Mouse (Mus musculus) spleen, postnatal 10 days (tissue): ENCODE data around the gene Pter.

Source experiments
- DNase-seq, 2 experiments: peaks; one replicate each; pipeline ENCODE4 v3.0.0; 2021 to 2022; ENCODE audit warnings: low spot score in 2 of 2

Gene Pter

GRCm38 (mm10) chr2:12923804-12924591 lies at the start of gene Pter:
TSS of gene Pter (plus strand) at chr2:12924041.
- DNase-seq = peak; percentile 23 to 79

DNA sequence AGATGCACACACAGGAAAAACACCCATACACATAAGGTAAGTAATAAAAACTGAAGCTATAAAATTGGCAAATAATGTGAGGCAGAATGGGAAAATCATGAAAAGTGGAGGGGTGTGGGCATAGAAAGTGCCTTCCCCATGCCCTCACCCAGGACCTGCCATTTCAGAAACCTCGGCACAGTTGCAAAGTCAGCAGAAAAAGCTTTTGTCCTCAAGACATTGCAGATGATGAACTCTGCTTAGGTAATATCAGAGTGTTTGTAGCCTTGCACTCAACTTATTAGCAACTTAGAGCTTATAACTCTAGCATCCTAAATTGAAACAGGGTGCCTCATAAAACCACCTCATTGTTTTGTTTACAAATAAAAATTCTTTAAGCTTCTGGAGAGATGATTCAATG lies 49.6 kb upstream of the Pter start:
- no peak for DNase-seq

DNA sequence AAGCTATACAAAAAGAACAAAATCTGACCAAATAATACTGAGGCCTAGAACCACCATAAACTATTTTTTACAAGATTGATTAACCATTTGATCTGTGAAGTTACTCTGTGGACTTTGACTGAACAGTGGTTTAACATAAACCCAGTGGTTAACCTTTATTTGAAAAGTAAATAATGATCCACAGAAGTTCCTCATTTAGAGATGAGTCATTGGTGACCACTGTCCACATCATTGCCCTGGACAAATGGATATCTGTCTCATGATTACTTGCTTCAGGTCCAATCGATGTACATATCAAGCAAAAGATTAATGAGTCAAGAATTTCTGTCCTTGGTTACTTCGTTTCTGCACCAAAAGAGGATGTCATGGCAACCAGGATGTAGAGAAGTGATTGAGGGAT lies 44.3 kb upstream of the Pter start:
- no peak for DNase-seq

GRCm38 (mm10) chr2:12881009-12881408 lies 42.8 kb upstream of the Pter start:
- DNase-seq = no peak

- DNase-seq = no peak
These were observed 40.4 kb upstream of the Pter start for GRCm38 (mm10) chr2:12883276-12883914.

DNA sequence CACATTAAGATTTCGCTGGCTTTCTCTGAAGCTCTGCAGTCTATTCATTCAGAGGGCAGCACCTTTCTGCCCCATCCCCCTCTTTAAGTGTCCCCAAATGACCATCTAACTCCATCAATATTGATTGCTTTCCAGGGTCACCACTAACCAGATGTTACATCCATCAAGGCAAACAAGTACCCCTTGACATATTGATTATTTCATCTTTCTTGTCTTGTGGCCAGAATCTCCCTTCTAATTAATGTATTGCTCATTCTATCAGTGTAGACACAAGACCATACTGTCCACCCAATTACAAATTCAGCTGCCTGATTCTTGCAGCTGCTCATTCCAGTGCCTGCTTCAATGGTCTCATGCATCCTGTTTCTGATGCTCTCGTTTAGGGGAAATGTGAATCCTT lies 36.8 kb upstream of the Pter start:
- DNase-seq = no peak

GRCm38 (mm10) chr2:12905786-12906185 lies 18.1 kb upstream of the Pter start:
- DNase-seq = no peak

DNA sequence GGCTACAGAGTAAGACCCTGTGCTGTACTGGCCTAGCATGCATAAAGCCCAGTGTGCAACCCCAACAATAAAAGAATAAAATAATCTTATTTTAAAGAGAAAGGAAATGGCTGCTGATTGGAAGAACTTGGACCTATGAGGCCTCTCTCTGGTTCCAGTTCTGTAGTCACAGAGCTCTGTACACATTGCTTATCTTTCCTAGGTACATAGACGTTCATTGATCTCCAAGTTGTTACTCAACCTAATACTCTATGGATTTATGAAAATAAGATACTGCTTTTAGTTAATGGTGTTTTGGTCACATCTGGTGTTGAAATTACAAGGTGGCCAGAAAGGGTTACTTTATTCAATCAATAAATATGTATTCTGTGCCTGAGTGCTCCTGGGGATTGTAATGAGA lies 1.8 kb downstream of the Pter start:
- DNase-seq = no peak

DNA sequence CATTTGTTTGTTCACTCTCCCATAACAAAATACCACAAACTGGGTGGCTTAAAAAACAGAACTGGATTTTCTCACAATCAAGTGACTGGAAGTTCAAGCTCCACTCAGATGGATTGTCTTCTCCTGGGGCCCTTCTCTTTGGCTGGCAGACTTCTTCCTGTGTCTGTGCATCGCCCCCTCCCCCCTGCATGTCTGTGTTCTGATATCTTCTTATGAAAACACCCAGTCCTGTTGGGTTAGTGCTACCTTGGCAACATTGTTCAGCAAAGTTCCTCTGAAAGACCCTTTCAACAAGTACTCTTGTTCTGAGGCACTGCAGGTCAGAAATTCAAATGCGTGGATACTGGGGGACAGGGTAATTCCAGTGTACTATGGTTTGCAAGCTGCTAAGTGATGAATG lies 6.5 kb downstream of the Pter start:
- no peak for DNase-seq

DNA sequence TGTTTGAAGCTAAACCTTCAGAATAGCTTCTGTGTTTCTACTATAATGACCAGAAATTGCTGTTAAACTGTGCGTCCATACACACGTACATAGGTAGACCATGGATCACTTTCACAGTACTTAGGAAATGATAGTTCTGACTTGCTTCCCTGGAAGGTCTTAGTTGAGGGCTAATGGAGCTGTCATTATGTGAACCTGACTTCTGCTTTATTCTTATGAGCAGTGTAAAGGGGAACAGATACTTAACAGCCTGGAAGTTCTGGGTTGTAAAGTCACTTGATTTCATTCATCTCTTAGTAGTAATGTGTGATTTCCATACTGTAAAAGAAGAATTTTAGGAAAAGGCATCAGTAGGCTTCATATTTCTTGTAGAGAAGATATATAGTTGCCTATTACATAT lies 10.1 kb downstream of the Pter start:
- DNase-seq = no peak

- DNase-seq = no peak
These were observed 11.4 kb downstream of the Pter start for GRCm38 (mm10) chr2:12935286-12935685.

- no peak for DNase-seq
These were observed 13.8 kb downstream of the Pter start for GRCm38 (mm10) chr2:12937461-12938217.

DNA sequence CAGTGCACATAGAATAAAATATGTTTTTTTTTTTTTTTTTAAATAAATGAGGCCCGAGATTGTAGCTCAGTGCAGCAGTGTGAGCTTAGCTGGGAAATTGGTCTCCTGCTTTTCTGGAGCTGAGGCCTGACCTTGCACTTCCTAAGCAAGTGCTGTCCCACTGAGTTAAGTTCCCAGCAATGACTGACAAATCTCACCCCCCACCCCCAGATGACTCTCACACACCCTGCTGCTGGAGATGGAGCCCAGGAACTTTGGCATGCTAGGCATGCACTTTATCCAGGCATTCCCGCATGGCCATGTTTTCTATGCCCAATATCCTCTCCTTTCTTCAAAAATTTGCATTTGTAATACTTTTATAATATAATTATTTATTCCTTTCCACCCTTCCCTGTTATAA lies 14.8 kb downstream of the Pter start:
- no peak for DNase-seq

GRCm38 (mm10) chr2:12956703-12957424 lies 33.0 kb downstream of the Pter start:
- no peak for DNase-seq

DNA sequence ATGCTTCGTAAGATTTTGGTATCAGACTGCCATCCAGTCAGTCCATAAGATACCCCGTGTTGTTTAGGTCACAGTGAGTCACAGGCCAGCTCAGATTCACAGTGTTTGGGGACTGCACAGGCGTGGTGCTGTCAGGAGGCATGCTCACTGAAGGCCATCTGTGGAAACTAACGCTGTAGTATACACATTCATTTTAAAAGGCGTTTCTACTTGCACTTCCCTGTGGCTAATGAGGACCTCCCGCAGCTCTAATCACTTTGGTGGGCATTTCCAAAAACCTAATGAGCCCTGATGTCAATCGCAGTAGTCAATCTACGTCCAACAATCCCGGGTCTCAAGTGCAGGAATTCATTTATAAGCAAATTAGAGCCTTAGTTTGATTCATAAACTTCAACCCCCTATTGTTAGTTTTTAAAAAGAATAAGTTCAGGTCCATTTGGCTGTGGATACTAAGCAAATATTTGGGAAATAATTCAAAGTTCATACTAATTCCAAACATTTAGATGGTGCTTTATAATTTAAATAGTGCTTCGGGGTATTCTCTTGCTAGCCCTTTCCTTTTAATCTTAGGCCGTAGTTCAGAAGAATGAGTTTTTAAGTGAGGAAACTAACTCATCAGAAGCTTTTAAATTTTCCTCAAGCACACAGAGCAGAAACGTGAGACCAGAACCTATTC lies 46.3 kb downstream of the Pter start:
- DNase-seq = no peak

GRCm38 (mm10) chr2:12973752-12974151 lies 49.9 kb downstream of the Pter start:
- DNase-seq = no peak

- no peak for DNase-seq
These were observed 53.5 kb downstream of the Pter start for GRCm38 (mm10) chr2:12977367-12977766.

DNA sequence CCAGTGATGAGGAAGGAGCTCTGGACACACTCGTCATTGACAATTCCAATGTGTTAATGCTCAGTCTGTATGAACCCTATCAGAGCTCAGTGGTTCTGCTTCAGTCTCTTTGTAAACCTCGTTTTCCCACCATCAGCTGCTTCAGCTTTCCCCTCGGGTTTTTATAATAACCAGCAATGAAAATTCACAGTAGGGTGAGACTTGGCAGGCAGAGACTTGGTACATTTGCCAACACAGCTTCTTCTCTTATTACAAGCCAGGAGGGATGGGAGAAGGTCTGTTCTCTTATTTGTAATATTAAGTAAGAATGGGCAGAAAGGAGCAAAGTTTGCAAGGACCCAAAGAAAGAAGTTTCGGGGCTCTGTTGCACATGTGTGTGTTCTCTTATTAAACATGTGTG lies 54.9 kb downstream of the Pter start:
- DNase-seq = no peak

GRCm38 (mm10) chr2:12984901-12985732 lies 61.3 kb downstream of the Pter start:
- no peak for DNase-seq

DNA sequence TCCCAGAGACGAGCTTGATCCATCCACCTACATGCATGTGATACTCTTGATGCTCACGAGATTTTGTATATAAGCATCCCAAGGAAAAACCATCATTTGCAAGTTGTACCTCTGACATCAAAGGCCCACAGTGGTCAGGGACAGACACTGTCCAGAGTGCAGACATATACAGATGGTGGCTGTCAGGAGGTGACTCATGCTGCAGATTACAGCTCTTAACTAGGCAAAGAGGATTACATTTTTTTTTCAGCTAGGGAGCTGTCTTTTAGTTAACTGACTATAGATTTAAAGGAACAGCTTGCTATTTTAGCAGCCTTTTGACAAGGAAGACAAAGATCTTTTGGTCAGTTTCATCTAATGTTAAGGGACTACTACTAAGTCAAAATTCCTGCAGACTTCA lies 76.2 kb downstream of the Pter start:
- no peak for DNase-seq

GRCm38 (mm10) chr2:13008433-13008832 lies 84.6 kb downstream of the Pter start:
- no peak for DNase-seq
